Mouse (Mus musculus): Measurements from ENCODE around the gene Gm7903.
"Not testable (repeated sequence)": the region's sequence is repeated elsewhere in the genome, so short reads cannot be mapped to it uniquely, and the experiment has no call there.

DNA sequence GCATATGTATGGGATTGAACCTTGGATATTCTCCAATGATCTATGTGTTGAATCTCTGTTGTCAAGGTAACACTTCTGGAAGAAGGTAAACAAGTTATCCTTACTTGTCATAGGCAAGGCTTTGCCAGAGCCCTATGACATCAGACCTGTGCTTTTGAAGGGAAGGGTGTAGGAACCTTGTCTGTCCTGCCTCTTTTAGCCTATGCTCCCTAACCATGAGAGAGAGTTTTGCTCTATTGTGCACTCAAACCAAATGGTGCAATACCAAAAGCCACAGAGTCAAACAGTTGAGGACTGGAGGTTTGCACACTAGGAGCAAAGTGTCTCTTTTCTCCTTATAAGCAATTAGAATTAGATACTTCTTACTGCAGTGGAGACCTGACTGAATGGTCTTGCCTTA, 11.8 kb upstream of the Gm7903 start:
- TF ChIP-seq CTCF, POLR2A (IDR thresholded peaks at IDR 0.05; ENCODE audit: extremely low read depth, insufficient read depth, low read length): not testable (repeated sequence)
